Mouse (Mus musculus) forebrain, embryonic 10.5 days (tissue): ENCODE measurements around the gene Iqcf5. TPM values are rescaled to one million over a fixed set of nuclear protein-coding genes. Genes with fewer than 3 reads are reported as not detected.

Experiments used
- DNase-seq: peaks from one replicate; pipeline ENCODE4 v3.0.0-alpha.2; 2017; ENCODE audit warnings: low spot score; ENCODE audit errors: extremely low spot score
- H3K27ac ChIP-seq: fragments of 300-500 bp; sonication (generic); 2 replicates; pipeline ENCODE4 v1.5.1; 2016; ENCODE audit warnings: mild to moderate bottlenecking
- H3K27me3 ChIP-seq: fragments of 300-500 bp; sonication (generic); 2 replicates; pipeline ENCODE4 v1.6.1; 2016; ENCODE audit warnings: mild to moderate bottlenecking; ENCODE audit not compliant: poor library complexity, severe bottlenecking
- H3K36me3 ChIP-seq: fragments of 300-500 bp; sonication (generic); replicated peaks from 2 replicates; pipeline ENCODE4 v1.6.1; 2016; ENCODE audit warnings: mild to moderate bottlenecking, moderate library complexity
- H3K4me1 ChIP-seq: fragments of 300-500 bp; sonication (generic); 2 replicates; pipeline ENCODE4 v1.6.1; 2016
- H3K4me3 ChIP-seq: fragments of 300-500 bp; sonication (generic); 2 replicates; pipeline ENCODE4 v1.5.1; 2016; ENCODE audit warnings: mild to moderate bottlenecking, moderate library complexity
- H3K9me3 ChIP-seq: fragments of 300-500 bp; sonication (generic); 2 replicates; pipeline ENCODE4 v1.6.1; 2016; ENCODE audit warnings: mild to moderate bottlenecking, moderate library complexity
- WGBS: fragments of 180-500 bp; shearing (Covaris S2); methylation state at CpG from one replicate; pipeline ENCODE4 v1.1.7; 2016; 5-methylcytosine and 5-hydroxymethylcytosine counted together
- polyA plus RNA-seq: library from polyadenylated mRNA; unstranded; fragments of >200 nt; fragmentation: Nextera tagmentation; extraction: Ambion mirVana; gene quantifications from 2 replicates; pipeline ENCODE4 v1.2.1, GENCODE M21; 2016

Gene Iqcf5
- polyA plus RNA-seq, 1 experiment from 2014 or later = not detected

DNA sequence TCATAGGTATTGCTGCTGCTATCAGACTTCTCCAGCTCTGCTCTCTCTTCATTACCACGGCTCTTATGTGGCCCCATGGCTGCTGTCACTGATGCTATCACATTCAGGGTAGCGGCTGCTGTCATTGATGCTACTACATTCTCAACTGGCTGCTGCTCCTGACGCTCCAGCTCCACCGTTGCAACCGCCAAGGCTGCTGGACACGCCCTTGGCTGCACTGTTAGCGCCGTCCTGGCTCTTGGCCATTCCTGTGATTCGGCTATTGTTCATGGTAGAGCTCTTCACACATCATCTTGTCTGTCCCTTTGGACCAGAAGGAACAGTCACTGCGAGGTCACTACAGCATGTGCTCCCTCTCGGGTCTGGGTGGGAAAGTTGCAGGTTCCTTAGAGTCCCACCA is 47.9 kb downstream of the Iqcf5 start:
- no peaks in the 10 kb centered on the region for H3K9me3 ChIP-seq
- no peak overlapping the region for H3K4me3 ChIP-seq
- H3K4me1 ChIP-seq = no peaks in the 10 kb centered on the region
- H3K27me3 ChIP-seq = no peaks in the 10 kb centered on the region
- no peaks in the 10 kb centered on the region for H3K36me3 ChIP-seq
- no peak overlapping the region for H3K27ac ChIP-seq
- 94% methylated on average over 11 of the region's 11 CpGs for WGBS
- no peak for DNase-seq

DNA sequence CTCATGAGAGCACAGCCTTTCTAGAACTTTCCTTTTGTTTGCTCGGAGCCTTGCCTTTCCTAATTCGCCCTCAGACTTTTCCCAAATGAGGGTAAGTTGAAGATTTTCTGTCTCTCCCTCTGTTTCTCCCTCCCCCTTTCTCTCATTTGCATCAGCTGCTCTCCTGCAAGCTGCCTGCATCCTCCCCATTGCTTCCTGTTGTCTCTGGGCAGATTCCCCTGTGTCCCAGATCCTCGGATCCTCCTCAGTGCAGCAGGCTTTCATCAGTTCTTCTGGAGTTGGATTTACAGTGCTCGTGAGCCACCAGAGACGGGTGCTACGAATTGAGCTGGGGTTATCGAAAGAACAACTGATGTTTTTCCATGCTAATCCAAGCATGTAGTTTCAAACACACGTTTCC is 49.7 kb downstream of the Iqcf5 start:
- no peaks in the 10 kb centered on the region for H3K4me1 ChIP-seq
- no peaks in the 10 kb centered on the region for H3K9me3 ChIP-seq
- no peaks in the 10 kb centered on the region for H3K27me3 ChIP-seq
- H3K27ac ChIP-seq = no peak overlapping the region
- no peak for DNase-seq
- 76% methylated on average over 8 of the region's 8 CpGs for WGBS
- no peaks in the 10 kb centered on the region for H3K36me3 ChIP-seq
- no peak overlapping the region for H3K4me3 ChIP-seq

Other genes starting within 250 kb of the Iqcf5 start
- gene Poc1a, start 233.5 kb upstream of the Iqcf5 start, polyA plus RNA-seq = 42.7 and 46.4 TPM in 2 replicates
- gene Dusp7, start 145.9 kb upstream of the Iqcf5 start, polyA plus RNA-seq = 17.6 and 18.9 TPM in 2 replicates
- gene Rpl29, start 85.1 kb upstream of the Iqcf5 start, polyA plus RNA-seq = 1,043 and 1,081 TPM in 2 replicates
- gene Acy1, start 76.3 kb upstream of the Iqcf5 start, polyA plus RNA-seq = 45.6 and 51.3 TPM in 2 replicates
- gene Abhd14b, start 67.1 kb upstream of the Iqcf5 start, polyA plus RNA-seq = 4.4 and 6.0 TPM in 2 replicates
- 40.7 and 42.8 TPM in 2 replicates for gene Abhd14a, start 66.9 kb upstream of the Iqcf5 start, polyA plus RNA-seq
- 337 and 351 TPM in 2 replicates for gene Pcbp4, start 61.3 kb upstream of the Iqcf5 start, polyA plus RNA-seq
- 0.10 and 0.27 TPM in 2 replicates for gene Gpr62, start 48.6 kb upstream of the Iqcf5 start, polyA plus RNA-seq
- 85.2 and 91.4 TPM in 2 replicates for gene Rrp9, start 38.6 kb upstream of the Iqcf5 start, polyA plus RNA-seq
- gene Parp3, start 37.6 kb upstream of the Iqcf5 start, polyA plus RNA-seq = 2.1 and 2.6 TPM in 2 replicates
- not detected in 2 replicates for gene Iqcf1, start 14.6 kb upstream of the Iqcf5 start, polyA plus RNA-seq
- not detected in 2 replicates for gene Iqcf3, start 47.1 kb downstream of the Iqcf5 start, polyA plus RNA-seq
- not detected in 2 replicates for gene Iqcf4, start 56.4 kb downstream of the Iqcf5 start, polyA plus RNA-seq
- not detected in 2 replicates for gene Iqcf6, start 112.0 kb downstream of the Iqcf5 start, polyA plus RNA-seq
- 1.1 and 1.3 TPM in 2 replicates for gene Grm2, start 141.5 kb downstream of the Iqcf5 start, polyA plus RNA-seq
- gene Tex264, start 171.4 kb downstream of the Iqcf5 start, polyA plus RNA-seq = 25.6 and 26.5 TPM in 2 replicates